Mouse (Mus musculus) cerebellum, adult 2 months (tissue): ENCODE measurements at regions not wholly inside any gene's neighbourhood (a gene's known extent, or its start where the extent isn't known, plus 50 kb on each side); places are given as distances from the start of the nearest gene placed in this dataset.
A peak's percentile ranks its signal among the peaks of the same experiment; 100 is the strongest.
"Not testable (repeated sequence)": the region's sequence is repeated elsewhere in the genome, so short reads cannot be mapped to it uniquely, and the experiment has no call there.

Experiments used
- DNase-seq, 2 experiments: peaks; one replicate each; pipeline ENCODE4 v3.0.0; 2021
- H3K27ac ChIP-seq: fragments of 200-500 bp; 2 replicates; pipeline ENCODE4 v1.5.1; 2012; ENCODE audit warnings: low read length, control low read depth, inconsistent platforms; ENCODE audit not compliant: insufficient read depth
- H3K27me3 ChIP-seq: fragments of 200-500 bp; 2 replicates; pipeline ENCODE4 v1.6.1; 2012; ENCODE audit warnings: inconsistent platforms, mild to moderate bottlenecking, low read length, moderate library complexity; ENCODE audit not compliant: control insufficient read depth, insufficient read depth
- H3K4me1 ChIP-seq: fragments of 200-500 bp; 2 replicates; pipeline ENCODE4 v1.6.1; 2011; ENCODE audit warnings: low read length; ENCODE audit not compliant: control insufficient read depth, insufficient read depth
- H3K4me3 ChIP-seq: fragments of 200-500 bp; replicated peaks from 2 replicates; pipeline ENCODE3; 2011; ENCODE audit warnings: mild to moderate bottlenecking, low read depth, low read length, control low read depth; ENCODE audit not compliant: insufficient read depth
- CTCF ChIP-seq: fragments of 200-500 bp; IDR thresholded peaks from 2 replicates; pipeline ENCODE4 v1.5.1; 2011; ENCODE audit warnings: low read depth, mild to moderate bottlenecking, control low read depth, low read length, moderate library complexity, borderline replicate concordance; ENCODE audit not compliant: insufficient read depth
- POLR2A ChIP-seq: fragments of 200-500 bp; IDR thresholded peaks from 2 replicates; pipeline ENCODE4 v1.6.1; 2011; ENCODE audit warnings: low read length, control low read depth, borderline replicate concordance; ENCODE audit not compliant: insufficient read depth
- WGBS: fragments of 180-500 bp; shearing (Covaris S2); methylation state at CpG from one replicate; pipeline ENCODE4 v1.1.7; 2018; 5-methylcytosine and 5-hydroxymethylcytosine counted together

DNA sequence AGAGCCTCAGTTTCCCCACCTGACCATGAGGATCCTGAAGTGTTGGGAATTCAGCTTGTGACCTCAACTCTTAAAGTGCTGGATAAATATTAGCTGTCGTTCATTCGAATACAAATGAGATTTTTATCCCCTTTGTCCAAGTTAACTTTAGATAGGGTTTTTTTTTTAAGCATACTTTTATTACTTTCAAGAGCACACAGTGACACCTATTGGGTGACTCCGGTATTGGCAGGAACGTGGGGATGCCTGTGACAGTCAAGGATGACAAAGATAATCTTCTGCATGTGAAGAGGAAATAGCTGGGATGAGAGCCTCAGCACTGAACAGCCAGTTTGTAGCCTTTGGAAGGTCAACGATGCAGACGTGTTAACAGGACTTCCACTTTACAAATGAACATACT lies 103.9 kb upstream of the Syt13 start:
- WGBS = 15% methylated on average over 6 of the region's 6 CpGs
- not testable (repeated sequence) for H3K4me1 ChIP-seq, H3K27ac ChIP-seq, H3K4me3 ChIP-seq, H3K27me3 ChIP-seq
- peak; percentile 26 to 54 for DNase-seq
- TF ChIP-seq CTCF = peak; percentile 72

GRCm38 (mm10) chr2:92813028-92813427 lies 101.9 kb upstream of the Syt13 start:
- WGBS = 68% methylated on average over 11 of the region's 11 CpGs
- Histone ChIP-seq H3K27me3 (no peaks in the 10 kb centered on the region), H3K4me3 (no peak overlapping the region), H3K27ac (no peak overlapping the region), H3K4me1 (no peaks in the 10 kb centered on the region; the same call in 1 of the 2 replicates)
- no peak for TF ChIP-seq POLR2A
- no peak for DNase-seq

DNA sequence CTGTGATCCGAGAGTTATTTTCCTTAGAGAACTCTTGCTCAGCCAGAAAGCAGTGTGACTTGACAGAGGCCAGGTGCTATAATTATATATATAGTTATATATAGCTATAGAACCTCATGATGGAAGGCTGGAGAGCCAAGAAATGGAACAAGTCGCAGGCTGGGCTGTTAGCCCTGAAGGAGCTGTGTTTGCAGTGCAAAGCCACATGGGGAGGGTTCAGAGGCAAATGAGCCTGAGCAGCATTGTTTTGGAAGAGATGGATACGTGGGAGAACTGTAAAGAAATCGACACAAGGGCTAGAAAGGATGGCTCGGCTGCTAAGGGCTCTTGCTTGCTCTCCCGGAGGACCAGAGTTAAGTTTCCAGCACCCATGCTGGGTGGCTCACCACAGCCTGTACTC lies 95.3 kb upstream of the Syt13 start:
- DNase-seq = no peak
- no peak overlapping the region for H3K27ac ChIP-seq
- H3K27me3 ChIP-seq = no peaks in the 10 kb centered on the region
- 83% methylated on average over 6 of the region's 6 CpGs for WGBS
- TF ChIP-seq CTCF (no peak), POLR2A (no peak)
- H3K4me3 ChIP-seq = no peak overlapping the region
- no peaks in the 10 kb centered on the region; the same call in none of the 2 replicates for H3K4me1 ChIP-seq

GRCm38 (mm10) chr2:92824325-92824724 lies 90.6 kb upstream of the Syt13 start:
- Histone ChIP-seq H3K4me3 (no peak overlapping the region), H3K27me3 (no peaks in the 10 kb centered on the region), H3K27ac (no peak overlapping the region), H3K4me1 (no peaks in the 10 kb centered on the region; the same call in 1 of the 2 replicates)
- no peak for DNase-seq
- WGBS = 83% methylated on average over 1 of the region's 1 CpGs
- TF ChIP-seq POLR2A (no peak), CTCF (no peak)

DNA sequence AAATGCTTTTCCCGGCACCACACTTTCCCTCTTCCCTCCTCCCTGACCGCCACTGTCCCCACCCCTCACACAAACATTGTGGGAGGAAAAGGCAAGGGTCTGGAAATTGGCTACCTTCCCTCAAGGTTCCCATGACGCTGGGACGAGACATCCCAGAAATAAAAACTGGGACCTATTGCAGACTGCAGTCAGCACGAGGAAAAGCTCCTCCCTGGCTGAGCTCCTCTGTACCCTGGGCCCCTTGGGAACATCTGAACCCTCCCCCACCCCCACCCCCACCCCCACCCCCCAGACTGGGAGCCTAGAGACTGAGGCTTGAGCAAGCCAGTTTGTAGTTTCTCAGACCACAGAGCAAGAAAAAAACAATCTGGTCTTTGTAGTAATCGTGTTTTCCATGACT lies 89.5 kb upstream of the Syt13 start:
- no peak overlapping the region for H3K4me3 ChIP-seq
- H3K4me1 ChIP-seq = no peaks in the 10 kb centered on the region; the same call in 1 of the 2 replicates
- no peak overlapping the region for H3K27ac ChIP-seq
- no peak for DNase-seq
- no peaks in the 10 kb centered on the region for H3K27me3 ChIP-seq
- WGBS = 31% methylated on average over 6 of the region's 6 CpGs
- TF ChIP-seq POLR2A (no peak), CTCF (no peak)

GRCm38 (mm10) chr2:92830134-92830533 lies 84.8 kb upstream of the Syt13 start:
- WGBS = 84% methylated on average over 2 of the region's 2 CpGs
- TF ChIP-seq CTCF = no peak
- TF ChIP-seq POLR2A = no peak
- DNase-seq = peak in 1 of 2 experiments; percentile 26
- H3K27ac ChIP-seq = no peak overlapping the region
- no peak overlapping the region for H3K4me3 ChIP-seq
- no peaks in the 10 kb centered on the region for H3K27me3 ChIP-seq
- no peaks in the 10 kb centered on the region for H3K4me1 ChIP-seq

- WGBS = 83% methylated on average over 7 of the region's 7 CpGs
- H3K4me3 ChIP-seq = no peak overlapping the region
- no peaks in the 10 kb centered on the region for H3K27me3 ChIP-seq
- no peak overlapping the region for H3K27ac ChIP-seq
- no peak for DNase-seq
- no peak for TF ChIP-seq POLR2A
- no peak for TF ChIP-seq CTCF
- no peaks in the 10 kb centered on the region for H3K4me1 ChIP-seq
Observed at GRCm38 (mm10) chr2:92831784-92832183, 83.1 kb upstream of the Syt13 start.

DNA sequence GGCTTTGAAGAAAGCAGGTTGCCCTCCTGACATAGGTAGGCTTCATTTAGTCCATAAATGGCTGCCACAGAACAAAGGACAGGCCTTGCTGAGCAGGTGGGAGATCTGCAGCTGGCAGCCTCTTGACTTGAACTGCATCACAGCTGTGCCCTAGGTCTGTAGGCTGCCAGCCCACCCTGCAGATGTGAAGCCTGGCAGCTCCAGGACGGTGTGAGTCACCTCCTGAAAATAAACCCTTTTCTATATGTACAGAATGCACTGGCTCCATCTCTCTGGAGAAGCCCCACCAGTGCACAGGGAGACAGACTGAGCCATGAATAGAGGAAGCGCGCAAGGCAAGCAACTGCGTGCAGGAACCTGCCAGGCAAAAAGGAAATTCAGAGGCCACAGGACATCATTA lies 78.7 kb upstream of the Syt13 start:
- no peaks in the 10 kb centered on the region for H3K4me1 ChIP-seq
- no peaks in the 10 kb centered on the region for H3K27me3 ChIP-seq
- TF ChIP-seq CTCF (no peak), POLR2A (no peak)
- H3K27ac ChIP-seq = no peak overlapping the region
- H3K4me3 ChIP-seq = no peak overlapping the region
- DNase-seq = no peak
- WGBS = 75% methylated on average over 4 of the region's 4 CpGs

DNA sequence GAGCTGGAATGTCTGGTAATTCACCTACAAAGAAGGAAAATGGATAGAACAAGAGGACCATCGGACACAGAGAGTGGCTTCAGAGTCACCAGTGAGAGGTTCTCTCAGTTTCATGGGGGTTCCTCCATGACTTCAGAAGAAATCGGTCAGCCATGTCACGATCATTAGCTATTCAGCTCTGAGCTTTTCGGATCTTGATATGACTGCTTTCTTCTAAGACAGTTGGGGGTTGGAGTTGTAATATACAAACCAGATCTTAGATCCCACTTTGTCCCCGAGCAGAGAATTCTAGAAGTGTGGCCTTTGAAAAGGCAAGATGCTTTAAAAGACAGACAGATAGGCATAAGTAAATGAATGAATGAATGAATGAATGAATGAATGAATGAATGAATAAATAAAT lies 76.9 kb upstream of the Syt13 start:
- WGBS = 88% methylated on average over 5 of the region's 5 CpGs
- no peaks in the 10 kb centered on the region for H3K4me1 ChIP-seq
- DNase-seq = no peak
- TF ChIP-seq CTCF (no peak), POLR2A (no peak)
- H3K27me3 ChIP-seq = no peaks in the 10 kb centered on the region
- no peak overlapping the region for H3K27ac ChIP-seq
- no peak overlapping the region for H3K4me3 ChIP-seq
